Mouse (Mus musculus): ENCODE results near the gene Neb. TPM values are rescaled to one million over a fixed set of nuclear protein-coding genes. Genes with fewer than 3 reads are reported as not detected.

Gene Neb
- polyA plus RNA-seq, 1 experiment from 2014 or later: 3.3 TPM

DNA sequence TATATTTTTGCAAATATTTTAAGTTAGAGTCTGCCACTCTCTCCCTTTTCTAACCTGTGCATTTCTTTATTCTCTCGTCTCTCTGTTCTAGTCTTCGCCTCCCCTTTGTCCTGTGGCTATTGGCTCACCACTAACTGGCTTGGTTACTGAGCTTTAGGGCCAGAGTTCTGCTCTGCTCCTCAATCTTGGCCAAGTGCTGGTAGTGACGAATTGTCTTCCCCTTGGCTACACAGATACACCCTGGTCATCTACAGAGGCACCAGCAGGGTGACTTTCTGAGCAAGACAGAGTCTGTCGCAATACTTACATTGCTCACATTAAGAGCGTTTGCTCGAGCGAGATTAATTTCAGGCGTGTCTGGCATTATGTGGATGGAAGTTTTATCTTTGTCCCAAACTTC is 162.3 kb downstream of the Neb start:
- Histone ChIP-seq H3K9ac (no peak overlapping the region), H3K27me3 (no peaks in the 10 kb centered on the region), H3K4me2 (replicated peaks) (no peak overlapping the region), H3K36me3 (no peaks in the 10 kb centered on the region), H3K4me1 (no peaks in the 10 kb centered on the region), H3K4me3 (no peak overlapping the region), H3K27ac (no peak overlapping the region), H3K9me3 (replicated peaks) (no peaks in the 10 kb centered on the region)
- WGBS: 87% methylated on average over 8 of the region's 8 CpGs
- no peak for ATAC-seq (ENCODE audit: low FRiP score)

DNA sequence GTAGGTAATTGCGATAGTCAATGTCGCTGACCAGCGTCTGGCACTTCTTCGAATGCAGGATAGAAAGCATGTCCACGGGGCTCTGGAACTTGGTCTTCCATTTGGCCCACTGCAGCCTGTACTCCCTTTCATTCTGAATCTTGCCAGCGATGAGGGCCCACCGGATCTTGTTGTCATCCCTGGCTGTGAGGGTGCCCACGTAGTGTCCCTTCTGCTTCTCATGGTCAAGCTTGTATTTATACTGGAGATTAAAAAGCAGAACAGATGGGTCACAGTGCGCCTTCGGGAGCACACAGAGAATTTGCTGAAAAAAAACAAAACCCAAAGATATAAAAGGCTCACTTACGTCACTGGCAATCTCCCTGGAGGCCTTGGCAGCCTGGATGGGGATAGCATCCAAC is 165.7 kb downstream of the Neb start:
- no peak for ATAC-seq (ENCODE audit: low FRiP score)
- no peaks in the 10 kb centered on the region for H3K36me3 ChIP-seq
- H3K9me3 ChIP-seq (replicated peaks): no peaks in the 10 kb centered on the region
- WGBS: 91% methylated on average over 11 of the region's 11 CpGs
- H3K27me3 ChIP-seq: no peaks in the 10 kb centered on the region
- no peak overlapping the region for H3K4me3 ChIP-seq
- H3K4me2 ChIP-seq (replicated peaks): no peak overlapping the region
- H3K9ac ChIP-seq: no peak overlapping the region
- H3K4me1 ChIP-seq: no peaks in the 10 kb centered on the region
- H3K27ac ChIP-seq: no peak overlapping the region

- 70% methylated on average over 5 of the region's 5 CpGs for WGBS
- Histone ChIP-seq H3K4me2 (replicated peaks) (no peak overlapping the region), H3K9me3 (replicated peaks) (no peaks in the 10 kb centered on the region), H3K9ac (no peak overlapping the region), H3K4me1 (no peaks in the 10 kb centered on the region), H3K4me3 (no peak overlapping the region), H3K36me3 (no peaks in the 10 kb centered on the region), H3K27ac (no peak overlapping the region), H3K27me3 (no peaks in the 10 kb centered on the region)
- no peak for ATAC-seq (ENCODE audit: low FRiP score)
Measured at GRCm38 (mm10) chr2:52211358-52211899, 166.8 kb downstream of the Neb start.

DNA sequence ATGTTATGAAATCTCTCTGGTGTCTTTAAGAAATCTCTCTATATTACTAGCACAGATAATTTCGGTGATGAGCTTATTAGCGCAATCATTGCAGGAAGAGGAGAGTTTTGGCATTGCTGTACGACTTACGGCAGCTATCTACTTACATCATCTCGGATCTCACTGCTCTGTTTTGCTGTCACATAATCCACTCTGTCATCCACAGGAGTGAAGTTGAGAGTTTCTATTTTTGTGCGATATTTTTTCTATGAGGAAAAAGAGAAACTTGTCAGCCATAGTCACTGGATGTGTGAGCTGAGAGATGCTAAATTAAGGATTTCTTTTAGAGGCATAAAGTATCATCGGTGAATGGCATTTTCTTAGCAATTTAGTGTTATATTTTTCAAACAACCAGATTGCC is 167.6 kb downstream of the Neb start:
- Histone ChIP-seq H3K27ac (no peak overlapping the region), H3K9ac (no peak overlapping the region), H3K4me2 (replicated peaks) (no peak overlapping the region), H3K9me3 (replicated peaks) (no peaks in the 10 kb centered on the region), H3K4me1 (no peaks in the 10 kb centered on the region), H3K36me3 (no peaks in the 10 kb centered on the region), H3K4me3 (no peak overlapping the region), H3K27me3 (no peaks in the 10 kb centered on the region)
- no peak for ATAC-seq (ENCODE audit: low FRiP score)
- 93% methylated on average over 7 of the region's 7 CpGs for WGBS

- ATAC-seq (ENCODE audit: low FRiP score): no peak
- no peak overlapping the region for H3K9ac ChIP-seq
- no peaks in the 10 kb centered on the region for H3K9me3 ChIP-seq (replicated peaks)
- H3K4me3 ChIP-seq: no peak overlapping the region
- 88% methylated on average over 4 of the region's 4 CpGs for WGBS
- H3K4me1 ChIP-seq: no peaks in the 10 kb centered on the region
- H3K36me3 ChIP-seq: no peaks in the 10 kb centered on the region
- no peak overlapping the region for H3K4me2 ChIP-seq (replicated peaks)
- no peak overlapping the region for H3K27ac ChIP-seq
- no peaks in the 10 kb centered on the region for H3K27me3 ChIP-seq
Measured at GRCm38 (mm10) chr2:52204992-52205391, 173.3 kb downstream of the Neb start.

DNA sequence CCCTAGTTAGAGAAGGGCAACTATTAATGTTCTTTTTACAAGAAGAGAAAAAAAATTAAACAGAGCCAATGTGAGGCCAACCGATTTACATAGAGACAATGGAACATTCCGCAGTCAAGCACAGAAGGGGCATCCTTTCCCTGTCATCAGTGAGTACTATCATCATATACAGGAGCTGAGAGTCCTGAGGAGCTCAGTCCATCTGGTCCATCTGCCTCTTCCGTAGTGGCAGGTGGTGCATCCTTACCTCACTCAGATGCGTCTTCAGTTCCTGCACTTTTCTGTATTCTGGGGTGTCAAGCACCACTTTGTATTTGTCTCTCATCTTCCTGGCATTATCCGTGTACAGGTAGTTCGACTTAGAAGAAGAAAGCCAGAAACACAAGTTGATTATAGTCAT is 184.6 kb downstream of the Neb start:
- 93% methylated on average over 6 of the region's 6 CpGs for WGBS
- Histone ChIP-seq H3K27ac (no peak overlapping the region), H3K4me2 (replicated peaks) (no peak overlapping the region), H3K4me1 (no peaks in the 10 kb centered on the region), H3K9me3 (replicated peaks) (no peaks in the 10 kb centered on the region), H3K27me3 (no peaks in the 10 kb centered on the region), H3K4me3 (no peak overlapping the region), H3K9ac (no peak overlapping the region), H3K36me3 (no peaks in the 10 kb centered on the region)
- ATAC-seq (ENCODE audit: low FRiP score): no peak

DNA sequence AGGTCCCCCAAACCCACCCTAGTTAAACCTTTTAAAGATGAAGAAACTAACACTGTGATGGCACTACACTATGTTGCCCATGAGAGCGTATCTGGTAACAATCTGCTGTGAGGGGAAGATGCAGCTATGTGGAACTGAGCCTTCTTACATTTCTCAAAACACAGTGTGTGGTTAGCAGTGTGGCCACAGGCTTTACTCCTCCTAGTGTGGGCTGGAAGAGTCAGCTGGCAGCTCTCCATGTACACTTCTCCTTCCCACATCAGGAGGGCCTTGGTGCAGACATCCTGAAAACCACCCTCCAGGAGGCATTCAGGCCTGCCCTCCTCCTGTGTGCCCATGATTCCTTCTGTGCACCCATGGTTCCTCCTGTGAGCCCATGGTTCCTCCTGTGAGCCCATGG is 198.6 kb downstream of the Neb start:
- Histone ChIP-seq H3K27ac (no peak overlapping the region), H3K4me1 (no peaks in the 10 kb centered on the region), H3K4me2 (replicated peaks) (no peak overlapping the region), H3K9me3 (replicated peaks) (no peaks in the 10 kb centered on the region), H3K27me3 (no peaks in the 10 kb centered on the region), H3K9ac (no peak overlapping the region), H3K36me3 (no peaks in the 10 kb centered on the region), H3K4me3 (no peak overlapping the region)
- no peak for ATAC-seq (ENCODE audit: low FRiP score)
- WGBS: 88% methylated on average over 1 of the region's 1 CpGs

DNA sequence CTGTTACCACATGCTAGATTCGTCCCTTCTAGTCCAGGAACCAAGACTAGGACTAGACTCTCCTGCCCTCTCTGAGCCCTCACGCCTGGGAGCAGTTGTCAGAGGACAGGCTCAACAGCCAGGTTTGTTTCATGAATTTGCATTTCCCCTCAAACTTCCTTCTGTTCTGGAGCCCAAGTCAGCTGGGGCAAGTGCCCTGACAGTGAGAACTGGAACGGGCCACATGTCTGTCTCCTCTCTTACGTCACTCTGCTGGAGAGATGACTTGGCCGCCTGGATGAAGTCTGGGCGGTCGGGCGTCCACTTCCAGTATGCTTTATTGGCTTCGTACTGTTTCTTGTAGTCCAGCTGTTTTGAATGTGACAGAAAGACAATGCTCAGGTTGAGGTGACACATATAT is 200.5 kb downstream of the Neb start:
- no peak overlapping the region for H3K27ac ChIP-seq
- H3K27me3 ChIP-seq: no peaks in the 10 kb centered on the region
- no peak overlapping the region for H3K4me2 ChIP-seq (replicated peaks)
- no peaks in the 10 kb centered on the region for H3K36me3 ChIP-seq
- ATAC-seq (ENCODE audit: low FRiP score): no peak
- no peak overlapping the region for H3K9ac ChIP-seq
- H3K4me3 ChIP-seq: no peak overlapping the region
- WGBS: 93% methylated on average over 9 of the region's 9 CpGs
- H3K4me1 ChIP-seq: no peaks in the 10 kb centered on the region
- no peaks in the 10 kb centered on the region for H3K9me3 ChIP-seq (replicated peaks)

- Histone ChIP-seq H3K27me3 (no peaks in the 10 kb centered on the region), H3K9me3 (replicated peaks) (no peaks in the 10 kb centered on the region), H3K36me3 (no peaks in the 10 kb centered on the region), H3K9ac (no peak overlapping the region), H3K4me1 (no peaks in the 10 kb centered on the region), H3K27ac (no peak overlapping the region), H3K4me2 (replicated peaks) (no peak overlapping the region), H3K4me3 (no peak overlapping the region)
- 90% methylated on average over 7 of the region's 7 CpGs for WGBS
- no peak for ATAC-seq (ENCODE audit: low FRiP score)
Measured at GRCm38 (mm10) chr2:52177184-52177583, 201.1 kb downstream of the Neb start.

- no peak overlapping the region for H3K27ac ChIP-seq
- H3K9me3 ChIP-seq (replicated peaks): no peaks in the 10 kb centered on the region
- 70% methylated on average over 8 of the region's 8 CpGs for WGBS
- H3K4me3 ChIP-seq: no peak overlapping the region
- H3K4me2 ChIP-seq (replicated peaks): no peak overlapping the region
- H3K36me3 ChIP-seq: no peaks in the 10 kb centered on the region
- no peak for ATAC-seq (ENCODE audit: low FRiP score)
- no peaks in the 10 kb centered on the region for H3K4me1 ChIP-seq
- no peak overlapping the region for H3K9ac ChIP-seq
- no peaks in the 10 kb centered on the region for H3K27me3 ChIP-seq
Measured at GRCm38 (mm10) chr2:52176537-52176936, 201.7 kb downstream of the Neb start.

DNA sequence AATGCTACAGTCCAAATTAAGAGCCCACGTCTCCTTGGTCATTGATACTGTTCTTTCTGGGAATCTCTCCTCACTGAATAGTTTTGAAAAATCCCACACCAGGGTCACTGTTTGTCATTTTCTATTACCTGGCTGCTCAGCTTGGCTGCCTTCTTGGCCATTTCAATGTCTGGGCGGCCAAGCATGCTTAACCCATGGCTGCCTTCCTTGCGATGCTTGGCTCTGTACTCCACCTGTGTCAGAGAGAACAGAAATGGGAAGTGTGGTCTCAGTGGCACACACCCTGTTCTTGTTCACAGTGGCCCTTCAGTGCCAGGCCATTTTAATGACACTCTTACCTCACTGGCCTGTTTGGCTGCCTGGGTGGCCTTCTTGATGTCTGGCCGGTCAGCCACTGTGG is 203.3 kb downstream of the Neb start:
- 95% methylated on average over 4 of the region's 4 CpGs for WGBS
- Histone ChIP-seq H3K4me3 (no peak overlapping the region), H3K27me3 (no peaks in the 10 kb centered on the region), H3K9me3 (replicated peaks) (no peaks in the 10 kb centered on the region), H3K9ac (no peak overlapping the region), H3K4me1 (no peaks in the 10 kb centered on the region), H3K36me3 (no peaks in the 10 kb centered on the region), H3K4me2 (replicated peaks) (no peak overlapping the region), H3K27ac (no peak overlapping the region)
- ATAC-seq (ENCODE audit: low FRiP score): no peak

- H3K9ac ChIP-seq: no peak overlapping the region
- no peak overlapping the region for H3K27ac ChIP-seq
- no peaks in the 10 kb centered on the region for H3K4me1 ChIP-seq
- H3K36me3 ChIP-seq: no peaks in the 10 kb centered on the region
- no peak for ATAC-seq (ENCODE audit: low FRiP score)
- no peaks in the 10 kb centered on the region for H3K9me3 ChIP-seq (replicated peaks)
- H3K4me2 ChIP-seq (replicated peaks): no peak overlapping the region
- H3K27me3 ChIP-seq: no peaks in the 10 kb centered on the region
- H3K4me3 ChIP-seq: no peak overlapping the region
- WGBS: 81% methylated on average over 7 of the region's 7 CpGs
Measured at GRCm38 (mm10) chr2:52169243-52170005, 208.8 kb downstream of the Neb start.

- Histone ChIP-seq H3K27me3 (no peaks in the 10 kb centered on the region), H3K4me2 (replicated peaks) (no peak overlapping the region), H3K27ac (no peak overlapping the region), H3K9me3 (replicated peaks) (no peaks in the 10 kb centered on the region), H3K9ac (no peak overlapping the region), H3K4me1 (no peaks in the 10 kb centered on the region), H3K4me3 (no peak overlapping the region), H3K36me3 (no peaks in the 10 kb centered on the region)
- WGBS: 82% methylated on average over 3 of the region's 3 CpGs
- ATAC-seq (ENCODE audit: low FRiP score): no peak
Measured at GRCm38 (mm10) chr2:52153064-52153463, 225.2 kb downstream of the Neb start.
